Mouse (Mus musculus): ENCODE data around the gene Ly6g6d.
A peak's percentile ranks its signal among the peaks of the same experiment; 100 is the strongest.

The Ly6g6d gene

DNA sequence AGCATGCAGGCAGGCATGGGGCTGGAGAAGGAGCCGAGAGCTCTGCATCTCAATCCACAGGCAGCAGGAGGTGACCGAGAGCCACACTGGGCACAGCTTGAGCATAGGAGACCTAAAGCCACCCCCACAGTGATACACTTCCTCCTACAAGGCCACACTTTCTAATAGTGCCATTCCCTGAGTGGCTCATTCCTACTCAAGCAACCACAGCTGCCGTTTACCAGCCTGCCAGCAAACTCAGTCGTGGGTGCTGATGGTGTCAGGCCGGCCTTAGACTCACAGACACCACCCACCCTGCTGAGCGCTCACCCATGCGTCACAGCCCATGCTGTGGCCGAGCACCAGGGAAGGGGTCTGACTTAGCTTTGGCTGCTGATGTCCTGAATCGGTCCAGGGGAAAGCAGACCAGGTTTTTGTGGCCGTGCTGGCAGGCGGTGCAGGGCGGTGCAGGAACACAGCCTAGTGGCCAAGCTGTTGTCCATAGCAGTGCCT, 19.3 kb upstream of the Ly6g6d start:
- DNase-seq (ENCODE audit: low spot score), result no peak

DNA sequence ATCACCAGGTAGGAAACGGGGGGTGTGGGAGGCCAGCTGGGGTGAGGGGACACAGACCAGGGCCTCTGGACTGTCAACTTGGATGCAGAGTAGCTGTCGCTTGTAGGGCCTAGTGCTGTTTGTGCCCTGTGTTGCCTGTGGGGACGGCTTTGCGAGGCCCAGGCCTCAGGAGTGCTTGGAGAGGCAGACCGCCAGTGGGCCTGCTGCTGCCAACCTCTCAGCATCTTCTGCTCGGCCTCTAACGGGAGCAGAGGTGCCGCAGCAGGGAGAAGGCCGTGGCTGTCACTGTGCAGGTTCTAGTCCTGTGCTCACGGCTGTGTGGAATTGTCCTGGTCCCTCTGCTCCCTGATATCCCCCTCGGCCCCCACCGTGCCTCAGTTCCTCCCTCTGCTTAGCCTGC, 18.7 kb upstream of the Ly6g6d start:
- no peak for DNase-seq (ENCODE audit: low spot score)

DNA sequence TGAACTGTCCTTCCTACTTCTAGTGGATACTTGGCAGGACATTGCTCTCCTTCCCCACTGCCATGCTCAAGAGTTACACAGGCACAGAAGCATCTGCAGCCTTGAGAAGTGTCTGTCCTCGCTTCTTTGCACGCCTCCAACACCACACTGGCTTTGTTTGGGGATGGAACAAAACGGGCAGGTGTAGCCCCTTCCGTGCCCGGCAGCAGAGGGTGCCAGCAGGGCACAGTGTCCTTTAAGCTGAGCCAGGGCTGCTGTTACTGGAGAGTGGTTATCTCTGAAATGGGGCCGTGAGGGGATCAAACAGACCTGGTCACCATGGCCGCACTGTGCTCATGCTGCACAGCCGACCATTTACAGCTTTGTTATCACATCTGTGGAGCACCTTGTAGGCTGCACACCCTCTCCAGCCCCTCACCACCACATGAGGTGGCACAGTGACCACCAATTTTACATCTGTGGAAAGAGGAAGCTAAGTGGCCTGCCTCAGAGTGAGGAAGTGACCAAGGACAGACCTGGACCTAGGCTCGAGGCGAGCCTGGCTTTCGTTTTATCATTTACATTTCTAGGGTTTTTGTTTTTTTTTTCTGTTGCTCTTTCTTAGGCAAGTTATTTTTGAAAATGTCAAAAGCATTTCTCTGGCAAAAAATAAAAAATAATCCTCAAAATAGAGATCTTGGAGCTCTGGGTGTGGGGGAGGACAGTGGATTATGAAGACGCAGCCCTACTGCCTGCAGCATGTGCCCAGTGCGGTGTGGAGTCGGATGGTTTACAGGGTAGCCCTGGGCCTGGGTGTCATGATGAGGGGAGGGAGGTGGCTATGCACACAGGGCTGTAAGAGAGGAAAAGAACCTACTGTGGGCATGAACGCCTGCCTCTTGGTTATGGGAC, 16.9 kb upstream of the Ly6g6d start:
- DNase-seq (ENCODE audit: low spot score), result no peak

DNA sequence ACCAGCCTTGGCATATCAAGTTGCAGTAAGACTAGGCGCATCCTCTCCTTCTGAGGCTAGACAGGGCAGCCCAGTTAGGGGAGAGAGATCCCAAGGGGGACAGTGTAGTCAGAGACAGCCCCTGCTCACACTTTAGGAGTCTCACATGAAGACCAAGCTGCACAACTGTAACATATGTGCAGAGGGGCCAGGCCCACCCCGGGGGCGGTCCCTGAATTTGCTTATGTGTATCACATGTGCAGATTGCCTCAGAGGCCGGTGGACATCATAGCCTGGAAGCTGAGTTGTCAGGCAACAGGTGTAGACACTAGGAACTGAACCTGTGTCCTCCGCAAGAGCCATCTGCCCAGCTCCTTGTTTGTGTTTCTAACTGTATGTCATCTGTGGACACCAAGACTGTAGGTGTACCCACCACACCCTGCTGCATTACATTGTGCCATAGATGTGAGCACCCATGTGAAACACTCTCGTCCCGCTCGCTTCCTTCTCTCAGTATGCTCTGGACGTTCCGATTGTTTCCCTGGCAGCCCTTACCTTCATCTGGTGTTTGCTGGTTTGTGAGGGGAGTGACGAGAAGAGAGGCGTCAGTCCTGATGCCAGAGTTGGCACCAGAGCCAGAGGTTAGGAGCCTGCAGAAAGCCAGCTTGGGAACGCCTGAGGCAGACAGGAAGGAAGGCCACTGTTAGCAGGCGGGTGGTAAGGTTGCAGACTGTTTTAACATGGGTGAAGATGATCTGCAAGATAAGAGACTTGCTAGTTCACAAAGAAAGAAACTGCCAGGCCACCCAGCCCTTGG, 14.7 kb upstream of the Ly6g6d start:
- DNase-seq (ENCODE audit: low spot score), result no peak

DNA sequence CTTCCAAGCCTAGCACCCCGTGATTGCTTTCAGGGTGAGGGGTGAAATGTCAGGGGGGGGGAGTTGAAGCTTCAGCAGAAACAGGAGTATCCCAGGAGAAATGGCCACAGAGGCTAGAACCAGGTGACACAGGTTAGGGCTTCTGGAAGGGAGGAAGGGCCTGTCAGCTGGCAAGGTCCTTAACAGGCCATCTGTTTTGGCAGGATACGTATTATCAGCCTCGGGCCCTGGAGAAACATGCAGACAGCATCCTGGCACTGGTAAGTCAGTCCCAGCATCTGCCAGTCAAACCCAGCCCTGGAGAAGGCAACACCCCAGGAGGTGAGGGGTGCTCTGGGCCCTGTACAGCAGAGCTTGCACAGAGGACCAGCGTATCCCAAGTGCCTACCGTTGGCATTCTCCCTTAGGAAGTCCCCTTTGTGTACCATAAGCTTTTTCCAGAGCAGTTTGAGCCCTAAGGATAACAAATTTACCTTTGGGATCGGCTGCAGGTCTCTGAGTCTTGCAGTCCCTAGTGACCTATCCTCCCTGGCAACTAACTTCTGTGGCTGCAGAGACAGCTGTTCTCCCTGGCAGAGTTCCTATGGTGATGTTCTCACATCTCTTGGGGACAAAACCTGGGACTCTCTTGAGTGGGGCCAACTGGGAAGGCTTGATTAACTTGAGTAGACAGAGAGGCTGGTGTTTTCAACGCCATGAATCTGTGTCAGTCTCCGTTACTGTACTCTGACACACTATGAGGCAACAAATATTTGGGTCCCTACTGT, 12.5 kb upstream of the Ly6g6d start:
- DNase-seq (ENCODE audit: low spot score), result no peak

DNA sequence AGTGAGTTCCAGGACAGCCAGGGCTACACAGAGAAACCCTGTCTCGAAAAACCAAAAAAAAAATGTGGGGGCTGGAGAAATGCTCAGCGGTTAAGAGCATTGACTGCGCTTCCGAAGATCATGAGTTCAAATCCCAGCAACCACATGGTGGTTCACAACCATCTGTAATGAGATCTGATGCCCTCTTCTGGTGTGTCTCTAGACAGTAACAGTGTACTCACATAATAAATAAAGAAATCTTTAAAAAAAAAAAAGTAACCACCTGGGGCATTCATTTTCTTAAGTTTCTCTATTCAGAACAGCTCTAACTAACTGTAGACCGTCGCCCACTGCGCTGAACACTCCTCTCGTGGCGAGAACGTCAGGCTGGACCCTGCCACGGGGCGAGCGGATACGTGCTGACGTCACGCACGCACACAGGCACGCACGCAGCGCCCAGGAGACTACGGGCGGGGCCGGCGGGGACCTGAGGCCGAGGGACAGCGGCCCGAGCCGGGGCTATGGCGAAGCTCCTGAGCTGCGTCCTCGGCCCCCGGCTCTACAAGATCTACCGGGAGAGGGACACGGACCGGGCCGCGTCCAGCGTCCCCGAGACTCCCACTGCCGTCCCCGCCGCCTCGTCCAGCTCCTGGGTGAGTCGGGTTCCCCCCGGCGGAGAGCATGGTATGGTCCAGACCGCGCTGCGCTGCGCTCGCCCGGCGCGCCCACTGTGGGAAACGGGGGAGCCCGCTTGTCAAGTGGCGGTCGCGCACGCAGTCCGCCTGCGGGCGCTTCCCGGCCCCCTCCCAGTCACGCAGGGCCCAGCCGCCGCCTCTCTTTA, 11.2 kb upstream of the Ly6g6d start, which contains the start of gene Abhd16a:
Abhd16a (plus strand) TSS at position 439 of the 820 bp plus-strand sequence.
- DNase-seq (ENCODE audit: low spot score), result peak; percentile 88

DNA sequence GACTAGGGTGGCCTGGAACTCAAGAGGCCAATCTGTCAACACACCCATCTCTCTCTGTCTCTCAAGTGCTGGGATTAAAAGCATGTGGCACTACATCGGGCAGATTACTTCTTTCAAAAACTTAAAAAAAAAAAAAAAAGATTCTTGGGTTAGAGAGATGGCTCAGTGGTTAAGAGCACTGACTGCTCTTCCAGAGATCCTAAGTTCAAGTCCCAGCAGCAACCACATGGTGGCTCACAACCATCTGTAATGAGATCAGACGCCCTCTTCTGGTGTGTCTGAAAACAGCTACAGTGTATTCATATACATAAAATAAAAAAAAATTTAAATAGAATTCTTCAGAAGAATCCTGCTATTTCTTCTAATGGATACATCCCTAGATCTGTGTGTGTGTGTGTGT, 10.3 kb upstream of the Ly6g6d start:
- DNase-seq (ENCODE audit: low spot score), result no peak

DNA sequence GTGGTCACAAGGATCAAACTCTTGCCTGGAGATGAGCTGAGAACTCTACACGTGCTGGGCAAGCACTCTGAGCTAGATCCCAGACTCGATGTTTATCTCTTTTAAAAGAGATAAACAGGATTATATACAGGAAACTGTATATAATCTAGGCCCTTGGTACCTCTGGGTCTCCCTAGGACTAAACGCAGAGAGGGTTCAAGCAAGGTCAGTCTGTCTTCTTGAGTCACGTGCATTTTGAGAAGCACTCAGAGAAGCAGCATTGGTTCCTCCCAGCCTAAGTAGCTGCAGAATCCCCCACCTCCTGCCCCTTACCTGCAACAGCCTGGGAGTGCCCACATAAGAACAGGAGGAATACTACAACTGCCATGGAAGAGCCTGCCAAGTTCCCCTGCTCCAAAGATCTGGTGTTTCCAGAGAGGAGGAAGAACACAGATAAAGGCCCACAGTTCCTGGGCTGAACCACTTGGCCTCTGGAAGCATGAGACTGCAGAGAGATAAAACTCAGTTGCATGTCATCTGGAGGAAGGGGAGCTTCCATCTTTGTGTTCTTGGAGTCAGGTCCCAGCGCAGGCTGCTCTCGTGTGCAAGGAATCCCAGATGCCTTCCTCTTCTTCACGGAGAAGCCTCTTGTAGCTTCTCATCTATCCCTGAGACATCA, 7.5 kb upstream of the Ly6g6d start, which contains the start of gene Ly6g6f:
Ly6g6f (minus strand) TSS at position 403 of the 658 bp plus-strand sequence.
- DNase-seq (ENCODE audit: low spot score), result no peak

DNA sequence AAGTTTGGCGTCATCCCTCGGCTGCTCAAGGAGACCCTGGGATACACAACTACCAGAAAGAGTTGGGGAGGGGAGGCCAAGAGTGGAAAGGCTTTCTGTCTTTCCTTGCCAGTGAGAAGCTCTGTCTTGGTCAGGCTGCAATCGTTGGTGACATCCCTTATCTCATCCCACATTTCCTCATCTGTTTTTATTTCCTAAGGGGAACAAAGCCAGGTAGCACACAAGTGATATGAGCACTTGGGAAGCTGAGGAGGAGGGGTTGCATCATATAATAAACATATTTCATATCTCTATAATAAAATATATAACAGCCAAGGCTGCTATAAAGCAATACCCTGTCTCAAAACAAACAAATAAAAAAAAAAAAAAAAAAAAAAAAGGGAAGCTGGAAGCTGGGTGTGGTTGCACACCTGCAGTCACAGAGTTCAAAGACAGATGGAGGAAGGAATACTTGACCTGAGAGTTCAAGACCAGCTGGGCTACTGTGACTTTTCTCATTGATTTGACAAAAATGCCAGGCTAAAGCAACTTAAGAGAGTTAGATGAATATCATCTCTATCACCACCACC, 6.1 kb upstream of the Ly6g6d start:
- DNase-seq (ENCODE audit: low spot score), result no peak

DNA sequence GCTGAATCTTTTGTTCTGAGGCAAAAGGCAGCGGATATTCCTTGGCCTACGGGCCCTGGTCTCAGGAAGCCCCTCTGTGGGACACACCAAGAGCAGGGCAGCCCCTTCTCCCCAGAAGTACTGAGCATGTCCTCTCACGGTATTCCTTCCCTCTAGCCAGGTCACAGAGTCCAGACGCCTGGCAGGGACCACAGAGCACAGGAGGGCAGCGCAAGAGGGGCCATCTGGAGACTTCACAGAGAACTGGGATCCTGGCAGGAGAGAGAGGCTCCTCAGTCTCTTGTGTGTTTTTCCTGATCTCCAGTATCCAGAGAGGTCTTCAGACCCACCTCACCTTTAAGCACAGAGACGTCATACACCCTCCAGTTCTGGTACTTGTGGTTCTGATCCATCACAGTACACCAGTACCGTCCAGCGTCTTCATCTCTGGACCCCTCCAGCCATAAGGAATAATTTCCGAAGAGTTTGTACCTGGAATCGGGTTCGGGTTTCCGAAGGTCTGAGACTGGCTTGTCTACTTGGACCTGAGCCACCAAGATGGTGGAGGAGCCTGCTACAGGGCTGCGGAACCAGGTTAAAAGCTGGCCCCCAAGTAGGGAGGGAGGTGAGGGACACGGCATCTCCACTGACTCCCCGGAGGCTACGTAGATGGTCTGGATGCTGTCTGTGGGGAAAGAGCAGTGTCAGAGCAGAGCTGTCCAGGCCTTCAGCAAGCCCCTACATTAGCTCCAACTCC, 5.1 kb upstream of the Ly6g6d start:
- DNase-seq (ENCODE audit: low spot score), result no peak

DNA sequence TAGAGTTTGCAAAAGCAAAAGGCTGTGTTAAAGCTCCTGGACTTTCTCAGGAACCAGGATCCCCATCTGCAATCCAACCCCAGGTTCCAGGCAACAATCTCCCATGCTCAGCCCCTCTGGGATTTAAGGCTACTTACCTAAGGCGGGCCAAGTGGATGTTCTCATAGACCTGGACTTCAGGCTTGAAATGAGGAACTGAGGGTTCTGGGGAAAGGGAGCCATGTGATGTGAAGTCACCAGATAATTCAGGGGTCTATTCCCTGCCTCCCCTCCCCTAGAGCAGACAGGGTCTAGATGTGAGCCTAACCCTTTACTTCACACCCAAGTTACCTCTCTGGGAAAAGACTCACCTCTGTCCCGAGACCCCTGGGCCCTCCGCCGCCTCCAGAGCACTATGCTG, 2.8 kb upstream of the Ly6g6d start:
- no peak for DNase-seq (ENCODE audit: low spot score)

DNA sequence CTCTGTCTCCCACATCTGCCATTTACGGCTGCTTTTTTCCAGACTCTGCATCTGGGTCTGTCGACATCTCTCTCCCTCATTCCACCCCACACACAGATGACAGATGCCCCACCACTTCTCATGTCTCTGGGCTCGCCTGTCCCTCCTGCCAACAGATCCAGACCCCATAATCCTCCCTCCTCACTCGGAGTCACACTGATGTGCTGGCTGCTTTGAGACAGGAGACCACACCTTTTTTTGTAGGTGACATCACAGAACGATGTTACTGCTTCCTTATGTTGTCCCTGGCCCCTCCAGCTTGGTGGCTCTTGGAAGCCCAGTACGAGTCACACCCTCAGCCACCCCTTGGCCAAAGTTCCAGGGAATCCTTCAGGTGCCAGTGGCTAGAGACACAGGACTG, 2.4 kb upstream of the Ly6g6d start:
- DNase-seq (ENCODE audit: low spot score), result no peak

DNA sequence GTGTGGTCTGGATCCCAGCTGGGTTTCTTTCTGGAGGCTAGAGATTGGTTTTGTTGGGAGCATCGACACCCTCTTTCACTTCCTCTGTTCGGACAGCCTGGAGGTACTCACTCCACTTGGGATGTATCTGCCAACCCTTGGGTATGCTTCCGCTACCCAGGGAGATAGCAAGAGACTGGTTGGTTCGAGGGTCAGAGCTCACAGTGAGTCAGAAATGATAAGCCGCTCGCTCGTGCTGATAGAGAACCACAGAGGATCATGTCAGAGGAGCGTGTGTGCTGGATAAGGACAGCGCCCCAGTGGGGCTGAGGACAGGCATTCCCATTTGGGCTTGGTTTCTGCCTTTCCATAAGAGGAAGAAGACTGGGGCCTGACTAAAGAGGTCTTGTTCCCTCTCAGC, 1.9 kb upstream of the Ly6g6d start:
- DNase-seq (ENCODE audit: low spot score), result no peak

DNA sequence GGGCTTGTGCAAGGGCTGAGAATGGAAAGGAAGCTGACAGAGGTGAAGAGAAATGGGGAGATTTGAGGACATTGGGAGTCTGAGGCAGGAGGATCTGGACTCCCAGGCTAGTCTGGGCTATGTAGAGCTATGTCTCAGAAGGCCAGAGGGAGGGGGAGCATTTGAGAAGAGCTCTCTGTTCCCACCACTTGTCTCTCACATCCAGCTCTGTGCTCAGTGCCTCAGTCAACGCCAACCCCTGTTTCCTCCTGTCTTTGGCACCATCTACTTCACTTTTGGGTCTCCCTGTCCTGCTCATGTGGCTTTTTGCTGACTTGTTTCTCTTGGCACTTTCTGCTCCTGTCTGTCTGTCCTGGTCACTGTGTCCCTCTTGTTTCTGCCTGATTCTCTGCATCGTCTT, 580 bp downstream of the Ly6g6d start:
- DNase-seq (ENCODE audit: low spot score), result no peak

DNA sequence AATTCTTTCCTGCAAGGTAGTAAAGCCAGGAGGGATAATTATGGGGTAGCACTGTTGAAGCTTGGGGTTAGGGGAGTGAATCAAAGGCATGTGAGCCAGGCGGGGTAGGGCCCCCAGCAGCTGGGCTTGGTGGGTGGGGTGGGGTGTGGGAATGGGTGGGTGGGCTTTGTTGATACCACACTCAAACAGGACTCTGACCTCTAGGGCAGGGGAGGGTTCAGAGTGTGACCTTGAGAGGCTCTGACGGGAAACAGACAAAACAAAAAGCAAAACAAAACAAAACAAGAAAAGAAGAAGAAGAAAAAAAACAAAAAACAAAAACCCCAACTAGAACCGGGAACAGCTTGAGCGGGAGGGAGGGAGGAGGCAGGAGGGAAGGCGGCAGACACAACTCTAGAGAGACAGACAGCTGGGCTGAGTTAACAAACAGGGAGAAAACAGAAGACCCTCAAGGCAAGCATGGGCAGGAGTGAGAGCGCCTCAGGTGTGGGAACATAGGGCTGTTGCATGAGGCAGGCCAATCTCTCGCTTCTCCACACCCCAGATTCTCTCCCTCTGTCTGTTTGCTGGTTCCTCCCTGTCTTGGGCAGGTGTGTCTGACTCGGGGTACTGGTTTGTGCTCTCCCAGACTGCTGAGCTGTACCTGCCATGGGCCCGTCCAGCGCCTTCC, 1.2 kb downstream of the Ly6g6d start, which contains the start of gene Ly6g6e:
Ly6g6e (plus strand) TSS at position 396 of the 670 bp plus-strand sequence.
- no peak for DNase-seq (ENCODE audit: low spot score)

DNA sequence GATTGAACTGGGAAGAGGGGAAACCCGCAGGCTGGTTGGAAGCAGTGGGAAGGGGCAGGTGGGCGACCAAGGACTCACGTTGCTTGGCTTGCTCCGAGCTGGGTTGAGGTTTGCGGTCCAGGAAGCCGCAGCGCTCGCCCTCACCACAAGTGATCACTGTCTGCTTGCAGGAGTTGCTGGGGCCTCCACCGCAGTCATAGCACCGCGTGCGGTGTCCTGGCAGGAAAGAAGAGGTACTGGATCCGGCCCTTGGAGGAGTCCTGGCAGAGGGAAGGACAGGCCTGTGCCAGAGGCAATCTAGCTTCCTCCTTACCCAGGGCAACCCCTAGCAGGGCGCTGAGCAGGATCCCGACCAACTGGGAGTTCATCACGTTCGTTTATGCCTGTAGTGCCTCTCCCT, 3.8 kb downstream of the Ly6g6d start:
- no peak for DNase-seq (ENCODE audit: low spot score)

DNA sequence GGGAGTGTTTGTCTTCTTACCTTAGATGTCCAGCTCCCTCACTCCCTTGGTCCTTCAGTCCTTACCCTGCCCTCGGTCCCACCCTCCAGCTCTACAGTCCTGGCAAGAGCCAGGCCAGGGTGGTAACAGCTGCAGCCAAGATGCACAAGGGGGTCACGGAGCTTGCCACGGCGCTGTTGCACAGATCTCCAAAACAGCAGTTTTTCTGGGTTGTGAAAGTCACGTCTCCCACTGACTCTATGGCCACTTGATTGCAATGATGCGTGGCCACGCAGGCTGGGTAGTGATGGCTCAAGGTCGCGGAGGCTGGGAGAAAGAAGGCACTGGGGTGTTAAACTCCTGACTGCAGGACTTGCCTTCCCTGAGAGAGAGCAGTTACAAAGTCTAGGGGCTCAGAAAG, 6.4 kb downstream of the Ly6g6d start:
- no peak for DNase-seq (ENCODE audit: low spot score)

DNA sequence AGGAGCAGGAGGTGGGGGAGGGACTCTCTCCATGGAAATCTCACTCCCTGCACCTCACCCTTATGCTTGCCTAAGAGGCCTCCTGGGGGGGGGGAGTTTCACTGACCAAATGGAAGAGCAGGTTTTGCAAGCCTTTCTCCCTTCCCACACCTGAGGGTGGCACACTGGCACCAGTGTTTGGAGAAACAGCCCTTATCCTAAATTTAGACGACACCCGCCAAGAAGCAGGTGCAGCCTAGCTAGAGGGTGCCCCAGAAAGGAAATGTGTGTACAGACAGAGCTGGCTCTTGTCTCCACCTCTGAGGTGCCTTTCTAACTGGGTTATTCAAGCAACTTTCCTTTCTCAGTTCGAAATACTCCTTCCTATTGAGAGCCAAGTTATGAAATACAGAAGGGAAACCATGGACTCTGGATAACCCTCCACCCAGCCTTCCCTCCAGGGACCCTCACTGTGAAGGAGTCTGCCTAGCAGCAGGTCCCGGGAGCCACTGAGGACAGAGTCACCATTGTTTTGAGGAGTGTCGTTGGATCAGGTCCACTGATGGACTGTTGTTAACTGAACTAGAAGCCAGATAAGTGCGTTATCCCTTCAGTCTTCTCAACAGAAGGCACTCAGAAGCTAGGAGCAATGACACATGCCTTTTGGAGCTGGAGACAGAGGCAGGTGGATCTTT, 7.2 kb downstream of the Ly6g6d start:
- no peak for DNase-seq (ENCODE audit: low spot score)
